Mouse (Mus musculus) heart, embryonic 11.5 days (tissue): ENCODE results near the gene Slit1. TPM values are rescaled to one million over a fixed set of nuclear protein-coding genes. Genes with fewer than 3 reads are reported as not detected.

Experiments used
- ATAC-seq: fragments of 200-750 bp; cut with Nextera tagmentation; replicated peaks from 2 replicates; pipeline ENCODE4 v1.8.0; 2017; ENCODE audit warnings: moderate library complexity; ENCODE audit not compliant: insufficient number of reproducible peaks, low FRiP score, low TSS enrichment
- H3K27ac ChIP-seq: fragments of 300-500 bp; sonication (generic); 2 replicates; pipeline ENCODE4 v1.5.1; 2014; ENCODE audit warnings: mild to moderate bottlenecking, low read depth, low read length
- H3K27me3 ChIP-seq: fragments of 300-500 bp; sonication (generic); 2 replicates; pipeline ENCODE4 v1.6.1; 2014; ENCODE audit warnings: mild to moderate bottlenecking, low read length, mixed read lengths; ENCODE audit not compliant: control insufficient read depth, insufficient read depth
- H3K36me3 ChIP-seq: fragments of 300-500 bp; sonication (generic); 2 replicates; pipeline ENCODE4 v1.6.1; 2014; ENCODE audit warnings: mild to moderate bottlenecking, low read length, moderate library complexity, mixed read lengths; ENCODE audit not compliant: control insufficient read depth, insufficient read depth
- H3K4me1 ChIP-seq: fragments of 300-500 bp; sonication (generic); 2 replicates; pipeline ENCODE4 v1.6.1; 2014; ENCODE audit warnings: low read length; ENCODE audit not compliant: control insufficient read depth, insufficient read depth
- H3K4me2 ChIP-seq: fragments of 300-500 bp; sonication (generic); 2 replicates; pipeline ENCODE4 v1.6.1; 2014; ENCODE audit warnings: mild to moderate bottlenecking, moderate library complexity
- H3K4me3 ChIP-seq: fragments of 300-500 bp; sonication (generic); 2 replicates; pipeline ENCODE4 v1.5.1; 2014; ENCODE audit warnings: low read depth, low read length
- H3K9ac ChIP-seq: fragments of 300-500 bp; sonication (generic); 2 replicates; pipeline ENCODE4 v1.6.1; 2014; ENCODE audit warnings: mild to moderate bottlenecking, low read depth, low read length, moderate library complexity
- H3K9me3 ChIP-seq: fragments of 300-500 bp; sonication (generic); replicated peaks from 2 replicates; pipeline ENCODE4 v1.6.1; 2016; ENCODE audit warnings: low read length; ENCODE audit not compliant: control insufficient read depth
- WGBS: fragments of 180-500 bp; shearing (Covaris S2); extraction: QIAGEN DNeasy Blood & Tissue Kit; methylation state at CpG from one replicate; pipeline ENCODE4 v1.1.7; 2014; ENCODE audit not compliant: insufficient replicate concordance; 5-methylcytosine and 5-hydroxymethylcytosine counted together
- polyA plus RNA-seq: library from polyadenylated mRNA; unstranded; fragments of >200 nt; fragmentation: Nextera tagmentation; extraction: Ambion mirVana; gene quantifications from 2 replicates; pipeline ENCODE4 v1.2.1, GENCODE M21; 2014

Gene Slit1
- polyA plus RNA-seq, 1 experiment from 2014 or later, result 0.11 TPM

DNA sequence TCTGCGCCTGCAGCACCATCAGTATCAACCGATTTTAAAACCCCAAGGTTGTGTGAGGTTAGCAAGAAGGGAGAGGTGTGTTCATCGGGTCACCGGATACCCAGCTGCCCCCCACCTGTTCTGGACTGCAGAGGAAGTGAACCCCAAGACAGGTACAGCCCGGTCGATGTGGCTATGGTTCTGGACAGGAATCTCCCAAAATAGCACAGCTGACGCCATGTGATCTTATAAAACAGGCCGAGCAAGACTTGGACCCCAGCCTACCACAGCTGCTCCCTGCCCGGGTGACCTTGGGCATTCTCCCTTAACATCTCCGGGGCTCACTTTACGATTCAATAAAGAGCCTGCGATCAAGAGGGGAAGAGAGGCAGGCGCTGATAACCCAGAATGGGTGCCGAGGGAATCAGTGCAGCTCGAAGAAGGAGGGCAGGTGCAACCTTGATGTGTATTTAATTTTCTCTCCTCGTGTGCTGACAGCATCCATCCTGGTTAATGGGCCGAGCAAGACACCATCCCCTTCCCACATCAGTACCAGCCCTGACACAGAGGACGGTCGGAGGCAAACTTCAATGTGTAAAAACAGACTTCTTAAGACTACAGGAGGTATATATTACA lies 124.6 kb downstream of the Slit1 start:
- H3K36me3 ChIP-seq, result no peaks in the 10 kb centered on the region
- peaks cover 14% of the 10 kb centered on the region for H3K4me1 ChIP-seq
- H3K27me3 ChIP-seq, result peaks cover 3% of the 10 kb centered on the region; the same call in 1 of the 2 replicates
- no peak for ATAC-seq
- no peaks in the 10 kb centered on the region for H3K9me3 ChIP-seq
- H3K4me3 ChIP-seq, result no peak overlapping the region
- H3K9ac ChIP-seq, result no peak overlapping the region
- H3K4me2 ChIP-seq, result no peak overlapping the region
- H3K27ac ChIP-seq, result no peak overlapping the region
- WGBS, result 60% methylated on average over 19 of the region's 19 CpGs

DNA sequence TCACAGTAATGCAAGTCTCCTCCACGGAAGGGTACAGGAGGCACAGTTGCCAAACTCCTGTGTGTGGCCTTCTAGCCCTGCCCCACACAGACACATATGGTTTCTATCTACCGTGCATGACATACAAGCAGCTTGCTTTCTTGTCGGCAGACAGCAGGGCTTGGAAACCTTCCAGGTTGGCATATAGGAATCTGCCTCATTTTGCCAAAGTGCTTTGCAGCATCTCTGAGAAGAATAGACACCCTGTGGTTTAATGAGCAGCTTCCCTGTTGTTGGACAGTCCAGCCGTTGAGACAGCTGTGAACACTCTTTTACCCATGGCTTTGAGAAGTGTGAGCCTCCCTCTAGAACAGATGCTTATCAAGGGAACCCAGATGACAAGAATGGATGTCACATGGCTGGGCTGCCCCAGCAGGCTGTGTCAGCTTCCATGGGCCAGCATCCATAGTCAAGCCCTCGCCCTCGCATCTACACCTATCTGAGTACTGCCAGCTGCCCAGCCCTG lies 125.3 kb downstream of the Slit1 start:
- Histone ChIP-seq H3K9ac (no peak overlapping the region), H3K9me3 (no peaks in the 10 kb centered on the region), H3K36me3 (no peaks in the 10 kb centered on the region), H3K4me3 (no peak overlapping the region), H3K4me1 (peaks cover 14% of the 10 kb centered on the region), H3K4me2 (no peak overlapping the region), H3K27me3 (peaks cover 3% of the 10 kb centered on the region; the same call in 1 of the 2 replicates), H3K27ac (no peak overlapping the region)
- 52% methylated on average over 6 of the region's 6 CpGs for WGBS
- ATAC-seq, result no peak

DNA sequence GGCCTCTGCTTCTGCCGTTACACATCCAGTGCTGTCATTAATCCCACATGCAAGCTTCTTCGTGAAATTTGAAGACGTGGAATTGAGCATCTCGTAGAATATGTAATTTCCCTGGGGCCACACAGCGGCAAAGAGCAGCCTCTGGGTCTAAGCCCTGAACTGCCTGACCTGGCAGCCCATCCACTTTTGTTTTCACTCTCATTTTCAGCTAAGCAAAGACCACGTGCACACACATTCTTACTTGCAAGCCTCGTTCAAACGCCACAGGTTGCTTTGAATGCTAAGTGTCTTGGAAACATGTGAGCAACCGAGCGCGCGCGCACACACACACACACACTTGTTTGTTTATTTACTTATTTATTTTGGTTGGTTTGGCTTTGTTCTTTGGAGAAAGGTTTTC lies 126.4 kb downstream of the Slit1 start:
- Histone ChIP-seq H3K36me3 (no peaks in the 10 kb centered on the region), H3K4me1 (peaks cover 14% of the 10 kb centered on the region), H3K27ac (no peak overlapping the region), H3K9me3 (no peaks in the 10 kb centered on the region), H3K9ac (no peak overlapping the region), H3K27me3 (peaks cover 3% of the 10 kb centered on the region; the same call in 1 of the 2 replicates), H3K4me3 (no peak overlapping the region), H3K4me2 (no peak overlapping the region)
- ATAC-seq, result no peak
- 83% methylated on average over 13 of the region's 13 CpGs for WGBS

DNA sequence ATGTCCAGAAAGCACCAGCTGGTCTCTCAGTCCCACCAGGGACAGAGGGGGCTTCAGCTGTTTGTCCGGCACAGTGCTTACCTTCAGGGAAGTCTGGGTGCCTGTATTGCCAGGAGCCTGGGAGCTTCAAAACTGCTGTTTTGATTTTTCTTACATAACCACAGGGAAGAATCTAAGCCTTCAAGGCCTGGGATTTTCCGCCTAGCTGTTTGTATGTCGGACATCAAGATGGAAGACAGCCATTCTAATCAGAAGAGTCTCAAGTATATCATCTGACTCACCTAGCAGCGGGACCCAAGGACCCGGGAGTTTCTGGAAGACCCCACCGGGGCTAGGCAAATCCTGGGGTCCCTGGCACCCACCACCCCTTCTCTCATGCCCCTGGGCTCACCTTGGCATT lies 127.2 kb downstream of the Slit1 start:
- ATAC-seq, result no peak
- H3K4me3 ChIP-seq, result no peak overlapping the region
- H3K4me2 ChIP-seq, result no peak overlapping the region
- 80% methylated on average over 6 of the region's 6 CpGs for WGBS
- H3K4me1 ChIP-seq, result peaks cover 14% of the 10 kb centered on the region
- peaks cover 3% of the 10 kb centered on the region; the same call in 1 of the 2 replicates for H3K27me3 ChIP-seq
- no peak overlapping the region for H3K9ac ChIP-seq
- H3K36me3 ChIP-seq, result no peaks in the 10 kb centered on the region
- H3K27ac ChIP-seq, result no peak overlapping the region
- no peaks in the 10 kb centered on the region for H3K9me3 ChIP-seq

DNA sequence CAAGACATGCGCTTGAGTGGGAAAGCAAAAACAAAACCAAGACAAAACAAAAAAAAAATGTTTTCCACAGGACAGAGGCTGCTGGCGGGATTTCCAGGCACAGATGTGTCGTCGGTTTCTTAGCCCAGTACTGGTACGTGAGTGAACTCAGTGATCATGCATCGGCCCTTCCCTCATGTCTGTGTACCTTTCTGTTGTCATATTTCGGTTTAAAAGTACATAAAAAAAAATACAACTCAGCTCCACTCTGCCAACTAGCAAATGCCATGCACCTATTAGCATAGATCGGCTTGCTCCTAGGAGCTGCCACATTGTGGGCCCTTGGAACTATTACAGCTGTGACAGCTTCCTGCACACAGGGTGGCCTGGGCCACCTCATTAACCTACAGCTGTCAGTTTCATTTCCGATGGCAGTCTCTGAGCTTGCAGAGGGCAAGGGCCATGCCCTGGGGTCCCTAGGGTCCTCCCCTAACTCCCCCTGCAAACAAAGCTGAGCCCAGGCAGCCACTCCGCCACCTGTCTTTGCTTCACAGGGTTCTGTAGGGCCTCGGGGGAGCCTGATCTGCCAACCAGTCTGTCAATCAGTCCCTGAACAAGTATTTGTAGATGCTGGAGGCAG lies 127.8 kb downstream of the Slit1 start:
- Histone ChIP-seq H3K27me3 (peaks cover 3% of the 10 kb centered on the region; the same call in 1 of the 2 replicates), H3K27ac (no peak overlapping the region), H3K9me3 (0 out of 2 replicates have a peak, but pooled peaks cover under 1% of the 10 kb centered on the region), H3K4me2 (no peak overlapping the region), H3K4me3 (no peak overlapping the region), H3K4me1 (peaks cover 14% of the 10 kb centered on the region), H3K9ac (no peak overlapping the region), H3K36me3 (no peaks in the 10 kb centered on the region)
- 61% methylated on average over 11 of the region's 11 CpGs for WGBS
- no peak for ATAC-seq

DNA sequence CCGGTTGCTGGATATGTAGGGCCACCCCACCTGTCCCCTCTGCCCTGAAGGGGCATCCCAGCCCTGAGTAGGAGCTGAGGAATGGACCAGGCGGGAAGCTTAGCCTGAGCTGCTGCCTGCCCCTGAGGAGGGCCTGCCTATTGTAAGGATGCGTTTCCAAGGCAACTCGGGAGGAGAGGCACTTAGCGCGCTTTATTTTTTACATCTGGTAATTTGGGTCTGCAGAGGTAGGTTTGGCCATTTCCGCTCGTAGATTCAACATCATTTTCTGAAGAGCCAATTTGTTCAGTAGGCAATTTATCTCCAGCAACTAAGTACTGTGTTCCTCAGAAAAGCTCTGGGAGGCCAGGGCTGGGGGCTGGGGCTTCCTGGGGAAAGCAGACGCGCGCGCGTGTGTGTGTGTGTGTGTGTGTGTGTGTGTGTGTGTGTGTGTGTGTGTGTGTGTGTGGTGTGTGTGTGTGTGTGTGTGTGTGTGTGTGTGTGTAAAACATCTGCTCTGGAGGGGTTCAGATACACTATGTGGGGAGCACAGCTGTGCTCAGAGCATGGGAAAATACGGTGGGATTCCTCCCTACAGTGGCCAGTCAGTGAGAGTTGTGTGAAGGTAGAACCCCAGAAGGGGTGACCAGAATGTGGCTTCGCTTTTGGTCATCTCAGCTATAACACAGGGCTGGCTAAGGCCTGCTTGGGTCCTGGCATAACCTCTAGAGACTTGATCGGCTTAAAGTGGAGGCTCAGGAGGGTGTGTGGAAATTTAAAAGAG lies 130.0 kb downstream of the Slit1 start:
- Histone ChIP-seq H3K9me3 (0 out of 2 replicates have a peak, but pooled peaks cover 2% of the 10 kb centered on the region), H3K27me3 (peaks cover 3% of the 10 kb centered on the region; the same call in 1 of the 2 replicates), H3K4me2 (no peak overlapping the region), H3K4me1 (peaks cover 9% of the 10 kb centered on the region), H3K36me3 (no peaks in the 10 kb centered on the region), H3K4me3 (no peak overlapping the region), H3K9ac (no peak overlapping the region), H3K27ac (no peak overlapping the region)
- no peak for ATAC-seq
- 52% methylated on average over 16 of the region's 16 CpGs for WGBS

DNA sequence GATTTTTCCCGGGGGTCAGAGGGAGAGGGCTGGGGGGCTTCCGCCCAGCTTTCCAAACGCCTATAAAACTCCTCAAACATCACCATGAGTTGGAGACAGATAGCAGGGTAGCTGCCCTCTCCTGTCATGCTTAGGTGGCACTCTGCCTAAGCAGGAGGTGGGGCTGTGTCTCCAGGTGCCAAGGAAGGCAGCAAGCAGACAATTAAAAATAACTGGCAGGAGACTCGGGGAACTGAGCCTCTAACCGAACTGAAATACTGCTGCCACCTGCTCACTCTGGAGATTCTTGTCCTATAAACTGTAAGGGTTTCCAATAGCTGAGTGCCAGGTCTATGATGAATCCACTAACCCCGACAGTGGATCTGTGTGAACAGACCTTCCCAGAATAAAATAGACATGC lies 131.8 kb downstream of the Slit1 start:
- Histone ChIP-seq H3K9ac (no peak overlapping the region), H3K4me1 (no peaks in the 10 kb centered on the region), H3K27me3 (peaks cover 3% of the 10 kb centered on the region; the same call in 1 of the 2 replicates), H3K4me3 (no peak overlapping the region), H3K36me3 (no peaks in the 10 kb centered on the region), H3K4me2 (no peak overlapping the region), H3K9me3 (0 out of 2 replicates have a peak, but pooled peaks cover 2% of the 10 kb centered on the region), H3K27ac (no peak overlapping the region)
- ATAC-seq, result no peak
- 76% methylated on average over 6 of the region's 6 CpGs for WGBS

DNA sequence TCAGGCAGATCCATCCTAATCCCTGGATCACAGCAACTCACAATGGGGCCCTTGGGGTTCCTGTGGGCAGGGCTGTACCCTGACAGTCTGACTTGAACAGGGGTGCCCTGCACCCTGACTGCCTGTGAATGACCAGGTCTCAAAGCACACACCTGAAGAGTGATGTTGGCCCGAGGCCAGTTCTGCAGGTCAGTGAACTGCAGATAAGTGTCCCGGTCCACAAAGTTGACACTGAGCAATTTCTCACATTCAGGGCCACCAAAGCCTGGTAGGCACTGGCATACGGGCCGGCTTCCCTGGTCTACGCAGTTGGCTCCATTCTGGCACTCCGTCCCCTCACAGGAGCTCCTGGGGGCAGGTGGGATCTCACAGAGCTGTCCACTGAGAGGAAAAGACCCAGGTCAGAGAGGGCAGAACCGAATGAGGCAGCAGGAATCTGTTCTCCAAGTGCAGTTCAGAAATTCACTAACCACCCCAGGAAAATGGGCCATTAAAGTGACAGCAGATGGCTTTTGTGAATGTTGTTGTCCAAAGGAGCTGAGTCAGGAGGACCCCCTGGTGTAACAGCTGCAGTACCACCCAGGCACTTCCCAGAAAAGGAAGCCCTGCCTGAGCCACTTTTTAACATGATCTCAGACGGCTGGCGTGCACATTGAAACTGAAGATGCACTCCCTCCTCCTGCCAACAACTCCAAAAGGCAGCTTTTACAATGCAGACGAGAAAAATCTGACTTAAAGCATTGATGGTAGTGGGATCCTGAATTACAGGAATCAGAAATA lies 137.1 kb downstream of the Slit1 start:
- Histone ChIP-seq H3K4me3 (no peak overlapping the region), H3K36me3 (no peaks in the 10 kb centered on the region), H3K27ac (no peak overlapping the region), H3K9ac (no peak overlapping the region), H3K27me3 (no peaks in the 10 kb centered on the region), H3K4me1 (no peaks in the 10 kb centered on the region), H3K9me3 (0 out of 2 replicates have a peak, but pooled peaks cover 2% of the 10 kb centered on the region), H3K4me2 (no peak overlapping the region)
- WGBS, result 77% methylated on average over 10 of the region's 10 CpGs
- ATAC-seq, result no peak
